Mouse (Mus musculus): Measurements from ENCODE around the gene Itln1. TPM values are rescaled to one million over a fixed set of nuclear protein-coding genes. Genes with fewer than 3 reads are reported as not detected.

Itln1 gene
- polyA plus RNA-seq (2012; rRNA removed): not detected in 2 replicates

DNA sequence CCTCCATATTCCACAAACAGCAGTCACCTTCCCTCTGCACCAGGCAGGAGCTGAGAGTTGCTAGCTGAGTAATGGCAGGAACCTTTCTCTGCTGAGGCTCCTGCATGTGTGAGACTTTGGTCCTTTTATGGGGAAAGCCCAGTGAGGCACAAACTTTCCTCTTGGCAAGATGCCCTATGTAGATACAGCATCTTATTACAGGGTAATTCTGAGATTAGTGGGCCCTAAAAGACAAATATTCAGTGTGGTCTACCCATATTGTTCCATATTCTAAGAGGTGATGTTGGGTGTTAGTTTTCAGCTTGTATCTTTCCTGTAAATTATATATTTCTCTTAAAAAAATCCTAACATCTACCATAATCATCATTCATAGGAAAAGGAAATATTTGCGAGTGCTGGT, at the start of gene Itln1:
Gene Itln1, minus strand, starts transcription at position 101 of the 400 bp plus-strand sequence.
- TF ChIP-seq CTCF (IDR thresholded peaks at IDR 0.05; ENCODE audit: extremely low read depth, insufficient read depth, low read length) (no peak), POLR2A (IDR thresholded peaks at IDR 0.05; ENCODE audit: extremely low read depth, insufficient read depth, low read length) (no peak)
- no peak within 1 kb of the TSS for H3K4me3 ChIP-seq (ENCODE audit: insufficient read depth, low read length)
- no peaks in the 10 kb centered on the region for H3K4me1 ChIP-seq (ENCODE audit: control insufficient read depth, insufficient read depth, low read length)
- H3K27ac ChIP-seq (ENCODE audit: insufficient read depth, low read length): no peak within 1 kb of the TSS

DNA sequence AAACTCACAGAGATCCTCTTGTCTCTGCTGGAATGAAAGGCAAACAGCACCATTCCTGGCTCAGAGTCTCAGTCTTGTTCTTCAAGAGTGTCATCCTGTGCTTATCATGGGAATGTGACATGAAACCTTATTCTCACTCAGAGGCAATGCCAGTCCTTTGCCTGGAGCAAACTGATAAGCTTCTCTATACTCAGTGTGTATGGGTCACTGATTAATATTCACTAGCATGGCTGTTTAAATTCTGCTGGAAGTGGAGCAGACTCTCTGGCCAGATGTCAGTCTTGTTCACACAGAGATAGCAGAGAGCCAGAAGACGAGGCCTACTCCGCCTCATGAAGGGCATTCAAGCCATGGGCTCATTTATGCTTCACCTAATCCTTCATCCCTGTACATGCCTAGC, 49.5 kb upstream of the Itln1 start:
- no peak overlapping the region for H3K27ac ChIP-seq (ENCODE audit: insufficient read depth, low read length)
- H3K4me3 ChIP-seq (ENCODE audit: insufficient read depth, low read length): no peak overlapping the region
- no peaks in the 10 kb centered on the region for H3K4me1 ChIP-seq (ENCODE audit: control insufficient read depth, insufficient read depth, low read length)
- no peak for TF ChIP-seq CTCF (IDR thresholded peaks at IDR 0.05; ENCODE audit: extremely low read depth, insufficient read depth, low read length)
- no peak for TF ChIP-seq POLR2A (IDR thresholded peaks at IDR 0.05; ENCODE audit: extremely low read depth, insufficient read depth, low read length)

DNA sequence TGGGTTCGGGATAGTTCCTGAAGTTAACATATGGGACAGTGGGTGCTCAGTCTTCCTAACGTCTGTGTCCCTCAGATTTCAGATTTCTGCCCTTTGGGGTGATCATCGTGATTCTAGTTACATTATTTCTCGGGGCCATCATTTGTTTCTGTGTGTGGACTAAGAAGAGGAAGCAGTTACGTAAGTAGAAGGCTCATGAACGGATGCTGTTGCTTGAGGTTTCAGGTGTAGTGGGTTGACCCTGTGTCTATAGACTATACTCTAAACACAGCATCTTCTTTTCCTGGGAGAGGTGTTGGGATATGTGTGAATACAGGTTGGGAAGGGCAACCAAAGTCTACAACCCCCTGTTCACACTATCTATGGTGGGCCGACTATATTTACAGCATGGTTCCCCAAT, 42.1 kb upstream of the Itln1 start:
- TF ChIP-seq POLR2A (IDR thresholded peaks at IDR 0.05; ENCODE audit: extremely low read depth, insufficient read depth, low read length): no peak
- no peak for TF ChIP-seq CTCF (IDR thresholded peaks at IDR 0.05; ENCODE audit: extremely low read depth, insufficient read depth, low read length)
- Histone ChIP-seq H3K4me1 (ENCODE audit: control insufficient read depth, insufficient read depth, low read length) (no peaks in the 10 kb centered on the region), H3K27ac (ENCODE audit: insufficient read depth, low read length) (no peak overlapping the region), H3K4me3 (ENCODE audit: insufficient read depth, low read length) (no peak overlapping the region)

GRCm38 (mm10) chr1:171568436-171568835, 33.3 kb upstream of the Itln1 start:
- H3K4me1 ChIP-seq (ENCODE audit: control insufficient read depth, insufficient read depth, low read length): no peaks in the 10 kb centered on the region
- H3K4me3 ChIP-seq (ENCODE audit: insufficient read depth, low read length): no peak overlapping the region
- TF ChIP-seq CTCF (IDR thresholded peaks at IDR 0.05; ENCODE audit: extremely low read depth, insufficient read depth, low read length): 0 out of 2 replicates have a peak, but pooled peaks have one; percentile 18
- no peak for TF ChIP-seq POLR2A (IDR thresholded peaks at IDR 0.05; ENCODE audit: extremely low read depth, insufficient read depth, low read length)
- H3K27ac ChIP-seq (ENCODE audit: insufficient read depth, low read length): no peak overlapping the region

DNA sequence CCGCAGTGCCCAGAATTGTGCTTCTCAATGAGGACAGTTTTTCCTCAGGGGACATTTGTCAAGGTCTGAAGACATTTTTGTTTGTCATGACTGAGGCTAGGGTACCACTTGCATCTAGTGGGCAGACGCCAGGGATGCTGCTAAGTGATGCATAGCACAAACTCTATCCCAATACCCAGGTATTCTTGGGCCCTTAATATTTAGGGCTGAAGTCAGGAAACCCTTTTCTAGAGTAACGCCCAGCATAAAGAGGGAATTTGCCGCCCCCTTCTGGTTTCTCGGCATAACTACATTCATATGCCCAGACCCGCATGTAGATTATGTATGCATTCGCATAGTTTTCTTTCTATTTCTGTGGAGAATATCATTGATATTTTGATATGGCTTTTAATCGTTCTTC, 31.7 kb upstream of the Itln1 start:
- no peak overlapping the region for H3K4me3 ChIP-seq (ENCODE audit: insufficient read depth, low read length)
- H3K4me1 ChIP-seq (ENCODE audit: control insufficient read depth, insufficient read depth, low read length): no peaks in the 10 kb centered on the region
- TF ChIP-seq CTCF (IDR thresholded peaks at IDR 0.05; ENCODE audit: extremely low read depth, insufficient read depth, low read length) (peak; percentile 60; the same call in 1 of the 2 replicates), POLR2A (IDR thresholded peaks at IDR 0.05; ENCODE audit: extremely low read depth, insufficient read depth, low read length) (no peak)
- H3K27ac ChIP-seq (ENCODE audit: insufficient read depth, low read length): no peak overlapping the region

DNA sequence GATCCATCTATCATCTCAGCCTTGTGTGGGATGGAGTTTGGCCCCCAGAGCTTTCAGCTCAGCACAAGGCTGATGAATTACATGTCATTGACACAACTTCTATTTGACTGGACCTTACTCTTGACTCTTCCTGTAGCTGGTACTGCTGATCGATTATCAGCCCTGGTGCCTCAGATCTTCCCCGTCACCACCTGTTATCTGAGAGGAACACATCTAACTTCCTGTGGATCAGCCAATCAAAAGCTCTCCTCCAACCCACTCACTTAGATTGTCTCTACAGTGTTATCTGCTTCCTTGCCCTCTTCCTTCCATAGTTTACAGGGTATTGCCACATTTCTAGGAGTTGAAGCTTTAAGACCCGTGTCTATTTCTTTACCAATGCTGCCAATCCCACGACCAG, 30.8 kb upstream of the Itln1 start:
- Histone ChIP-seq H3K4me3 (ENCODE audit: insufficient read depth, low read length) (no peak overlapping the region), H3K27ac (ENCODE audit: insufficient read depth, low read length) (no peak overlapping the region), H3K4me1 (ENCODE audit: control insufficient read depth, insufficient read depth, low read length) (no peaks in the 10 kb centered on the region)
- TF ChIP-seq CTCF (IDR thresholded peaks at IDR 0.05; ENCODE audit: extremely low read depth, insufficient read depth, low read length) (no peak), POLR2A (IDR thresholded peaks at IDR 0.05; ENCODE audit: extremely low read depth, insufficient read depth, low read length) (no peak)

- Histone ChIP-seq H3K4me3 (ENCODE audit: insufficient read depth, low read length) (no peak overlapping the region), H3K27ac (ENCODE audit: insufficient read depth, low read length) (no peak overlapping the region), H3K4me1 (ENCODE audit: control insufficient read depth, insufficient read depth, low read length) (no peaks in the 10 kb centered on the region)
- TF ChIP-seq POLR2A (IDR thresholded peaks at IDR 0.05; ENCODE audit: extremely low read depth, insufficient read depth, low read length) (no peak), CTCF (IDR thresholded peaks at IDR 0.05; ENCODE audit: extremely low read depth, insufficient read depth, low read length) (peak; percentile 34; the same call in 1 of the 2 replicates)
Observed at GRCm38 (mm10) chr1:171564247-171564646, 29.2 kb upstream of the Itln1 start.

DNA sequence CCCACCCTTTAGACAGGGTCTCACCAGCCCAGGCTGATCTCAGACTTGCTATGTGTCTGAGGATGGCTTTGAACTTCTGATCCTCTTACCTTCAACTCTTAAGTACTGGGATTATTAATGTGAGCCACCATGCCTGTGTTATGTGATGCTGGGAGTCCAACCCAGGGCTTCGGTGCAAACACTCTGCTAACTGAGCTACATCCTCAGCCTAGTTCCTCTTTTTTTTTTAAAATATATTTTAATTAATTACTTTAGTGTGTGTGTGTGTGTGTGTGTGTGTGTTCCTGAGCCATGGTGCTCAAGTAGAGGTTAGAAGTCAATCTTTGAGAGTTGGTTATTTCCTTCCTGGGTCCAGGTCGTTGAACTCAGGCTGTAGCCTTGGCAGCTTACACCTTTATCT, 27.9 kb upstream of the Itln1 start:
- TF ChIP-seq POLR2A (IDR thresholded peaks at IDR 0.05; ENCODE audit: extremely low read depth, insufficient read depth, low read length) (no peak), CTCF (IDR thresholded peaks at IDR 0.05; ENCODE audit: extremely low read depth, insufficient read depth, low read length) (no peak)
- Histone ChIP-seq H3K4me3 (ENCODE audit: insufficient read depth, low read length) (no peak overlapping the region), H3K4me1 (ENCODE audit: control insufficient read depth, insufficient read depth, low read length) (no peaks in the 10 kb centered on the region), H3K27ac (ENCODE audit: insufficient read depth, low read length) (no peak overlapping the region)

GRCm38 (mm10) chr1:171561639-171562225, 26.6 kb upstream of the Itln1 start:
- H3K4me3 ChIP-seq (ENCODE audit: insufficient read depth, low read length): no peak overlapping the region
- TF ChIP-seq POLR2A (IDR thresholded peaks at IDR 0.05; ENCODE audit: extremely low read depth, insufficient read depth, low read length) (no peak), CTCF (IDR thresholded peaks at IDR 0.05; ENCODE audit: extremely low read depth, insufficient read depth, low read length) (no peak)
- no peaks in the 10 kb centered on the region for H3K4me1 ChIP-seq (ENCODE audit: control insufficient read depth, insufficient read depth, low read length)
- H3K27ac ChIP-seq (ENCODE audit: insufficient read depth, low read length): no peak overlapping the region

GRCm38 (mm10) chr1:171561200-171561599, 26.1 kb upstream of the Itln1 start:
- H3K4me1 ChIP-seq (ENCODE audit: control insufficient read depth, insufficient read depth, low read length): no peaks in the 10 kb centered on the region
- H3K27ac ChIP-seq (ENCODE audit: insufficient read depth, low read length): no peak overlapping the region
- TF ChIP-seq CTCF (IDR thresholded peaks at IDR 0.05; ENCODE audit: extremely low read depth, insufficient read depth, low read length) (no peak), POLR2A (IDR thresholded peaks at IDR 0.05; ENCODE audit: extremely low read depth, insufficient read depth, low read length) (no peak)
- no peak overlapping the region for H3K4me3 ChIP-seq (ENCODE audit: insufficient read depth, low read length)

Data from cortical plate, adult 2 months (tissue).